Comparison of ENCODE assay signal across 8 mouse cellular contexts in the genomic region with DNA sequence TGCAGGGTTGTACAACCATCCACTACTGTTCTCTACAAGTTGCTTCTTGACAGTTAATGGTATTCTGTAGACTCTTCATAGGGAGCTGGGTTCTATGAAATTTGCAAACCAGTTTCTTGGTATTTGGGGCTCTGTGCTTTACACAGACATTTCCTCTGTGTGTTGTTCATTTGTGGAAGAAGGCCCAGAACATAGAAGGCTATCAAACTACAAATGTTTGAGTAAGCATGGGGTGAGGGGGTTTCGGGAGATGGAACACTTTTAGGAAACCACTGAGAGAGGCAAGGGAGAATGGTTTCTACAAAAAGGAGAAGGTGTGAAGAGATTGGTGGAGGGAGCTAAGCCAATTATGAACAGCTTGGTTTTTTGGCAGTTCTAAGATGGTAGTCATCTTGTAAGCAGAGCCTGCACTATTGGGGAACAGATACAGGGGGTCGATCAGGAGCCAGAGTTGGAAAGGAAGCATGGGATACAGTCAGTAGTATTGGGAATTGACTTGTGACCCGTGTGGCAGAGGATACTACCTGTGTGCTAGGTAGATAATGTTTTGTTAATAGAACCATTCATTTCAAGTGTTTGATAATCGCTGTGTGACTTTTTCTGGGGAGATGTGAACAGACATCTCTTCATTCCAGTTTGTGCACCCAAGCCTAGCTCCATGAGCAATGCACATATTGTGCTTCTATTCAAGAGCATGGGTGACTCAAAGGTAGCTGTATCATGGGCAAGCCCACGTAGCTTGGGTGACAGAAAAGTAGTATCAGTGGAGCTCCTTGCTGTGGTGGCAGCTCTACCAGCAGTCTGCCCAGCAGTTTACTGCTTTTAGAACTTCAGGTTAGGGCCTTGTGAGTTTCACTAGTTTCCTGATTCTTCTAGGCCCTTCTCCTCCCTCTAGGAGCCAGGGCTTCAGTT. TPM values are rescaled to one million over a fixed set of nuclear protein-coding genes. Genes with fewer than 3 reads are reported as not detected.
DNase-seq lines count a peak whose midpoint lies in the region; ATAC-seq and TF ChIP-seq lines count a peak whose summit lies in the region.

No protein-coding gene starts in this region.

- H3K4me2 ChIP-seq in heart, embryonic 16.5 days (ENCODE audit: low read depth, low read length), result peak overlapping the region; percentile 82
- peak overlapping the region; percentile 88 for H3K4me2 ChIP-seq in limb, embryonic 15.5 days
- H3K4me2 ChIP-seq in stomach, postnatal 0 days (replicated peaks; ENCODE audit: low read depth), result peak overlapping the region; percentile 90

- no peak for TF ChIP-seq CTCF in embryonic fibroblast, embryonic 13.5 days (IDR thresholded peaks at IDR 0.05; ENCODE audit: borderline replicate concordance, insufficient read depth, low read length)
- no peak for TF ChIP-seq CTCF in stomach, postnatal 0 days (IDR thresholded peaks at IDR 0.05; ENCODE audit: low read depth)

- H3K27me3 ChIP-seq in heart, embryonic 16.5 days (ENCODE audit: control insufficient read depth, insufficient read depth, low read length), result no peaks in the 10 kb centered on the region
- H3K27me3 ChIP-seq in limb, embryonic 15.5 days, result no peaks in the 10 kb centered on the region
- no peaks in the 10 kb centered on the region for H3K27me3 ChIP-seq in stomach, postnatal 0 days (ENCODE audit: control insufficient read depth, insufficient read depth, low read length)

- ATAC-seq in heart, embryonic 16.5 days (replicated peaks; ENCODE audit: extremely low read depth, insufficient read depth, low FRiP score), result no peak
- ATAC-seq in limb, embryonic 15.5 days (ENCODE audit: insufficient number of reproducible peaks, low FRiP score, low TSS enrichment, low read depth), result no peak
- no peak for ATAC-seq in stomach, postnatal 0 days (ENCODE audit: low FRiP score, low TSS enrichment)

- no peaks in the 10 kb centered on the region for H3K9me3 ChIP-seq in heart, embryonic 16.5 days (replicated peaks; ENCODE audit: control insufficient read depth, low read length)
- no peaks in the 10 kb centered on the region for H3K9me3 ChIP-seq in ES-E14 (ENCODE audit: control insufficient read depth, insufficient read depth, low read depth, low read length)
- no peaks in the 10 kb centered on the region for H3K9me3 ChIP-seq in limb, embryonic 15.5 days
- H3K9me3 ChIP-seq in stomach, postnatal 0 days (ENCODE audit: control insufficient read depth, low read length), result no peaks in the 10 kb centered on the region

- peak overlapping the region; percentile 96 for H3K4me3 ChIP-seq in heart, embryonic 16.5 days (ENCODE audit: low read length)
- peak overlapping the region; percentile 84 to 99 for H3K4me3 ChIP-seq in ES-E14 (ENCODE audit: insufficient read depth in 1 of 2, low read depth in 1 of 2, low read length in 2 of 2, poor library complexity in 1 of 2, severe bottlenecking in 1 of 2)
- H3K4me3 ChIP-seq in embryonic fibroblast, embryonic 13.5 days (ENCODE audit: insufficient read depth, low read length), result peak overlapping the region; percentile 85
- peak overlapping the region; percentile 92 for H3K4me3 ChIP-seq in limb, embryonic 15.5 days
- peak overlapping the region; percentile 85; the same call in 1 of the 2 replicates for H3K4me3 ChIP-seq in stomach, postnatal 0 days (ENCODE audit: low read depth, low read length)

- no peak overlapping the region for H3K27ac ChIP-seq in heart, embryonic 16.5 days (ENCODE audit: low read length)
- no peak overlapping the region for H3K27ac ChIP-seq in ES-E14 (ENCODE audit: insufficient read depth, low read depth, low read length, poor library complexity, severe bottlenecking)
- no peak overlapping the region for H3K27ac ChIP-seq in embryonic fibroblast, embryonic 13.5 days (ENCODE audit: insufficient read depth, low read length)
- no peak overlapping the region for H3K27ac ChIP-seq in limb, embryonic 15.5 days
- no peak overlapping the region for H3K27ac ChIP-seq in stomach, postnatal 0 days (replicated peaks)

- no peak for TF ChIP-seq POLR2A in embryonic fibroblast, embryonic 13.5 days (IDR thresholded peaks at IDR 0.05; ENCODE audit: low read depth, low read length)

- peak overlapping the region; percentile 89; the same call in 1 of the 2 replicates for H3K9ac ChIP-seq in heart, embryonic 16.5 days (ENCODE audit: low read length)
- H3K9ac ChIP-seq in ES-E14 (ENCODE audit: insufficient read depth, low read depth, low read length, poor library complexity, severe bottlenecking), result peak overlapping the region; percentile 96
- no peak overlapping the region for H3K9ac ChIP-seq in limb, embryonic 15.5 days
- no peak overlapping the region for H3K9ac ChIP-seq in stomach, postnatal 0 days (ENCODE audit: low read length)

- TF ChIP-seq EP300 in stomach, postnatal 0 days (optimal IDR thresholded peaks at IDR 0.05), result no peak

- in situ Hi-C loops in ES-E14 (cut with MboI; ENCODE audit: low sequenced_read_pairs in 2 of 2, unreplicated experiment in 2 of 2), result no loop called here

- WGBS in heart, embryonic 16.5 days, result 67% methylated on average over 5 of the region's 5 CpGs
- 65% methylated on average over 5 of the region's 5 CpGs for WGBS in limb, embryonic 15.5 days
- 65% methylated on average over 5 of the region's 5 CpGs for WGBS in stomach, postnatal 0 days

- H3K36me3 ChIP-seq in heart, embryonic 16.5 days (ENCODE audit: control insufficient read depth, insufficient read depth), result no peaks in the 10 kb centered on the region; the same call in 1 of the 2 replicates
- no peaks in the 10 kb centered on the region for H3K36me3 ChIP-seq in ES-E14 (ENCODE audit: control insufficient read depth, insufficient read depth, low read length, poor library complexity, severe bottlenecking)
- H3K36me3 ChIP-seq in limb, embryonic 15.5 days, result peaks cover 2% of the 10 kb centered on the region; the same call in 1 of the 2 replicates
- no peaks in the 10 kb centered on the region for H3K36me3 ChIP-seq in stomach, postnatal 0 days (ENCODE audit: control insufficient read depth, insufficient read depth, low read length)

- no peak for DNase-seq in heart, adult 11 months
- no peak for DNase-seq in ES-E14 (ENCODE audit: low read depth, low spot score)
- no peak for DNase-seq in stomach, postnatal 0 days (ENCODE audit: low spot score)
- no peak for DNase-seq in gastrocnemius, postnatal 25 days
- no peak for DNase-seq in layer of hippocampus, adult 8-10 months (ENCODE audit: low spot score in 2 of 2)

- peaks cover 13% of the 10 kb centered on the region for H3K4me1 ChIP-seq in heart, embryonic 16.5 days (ENCODE audit: control insufficient read depth, insufficient read depth, low read length)
- H3K4me1 ChIP-seq in ES-E14 (ENCODE audit: control insufficient read depth in 2 of 2, insufficient read depth in 2 of 2, low read length in 2 of 2, poor library complexity in 1 of 2), result peaks cover 1 to 6% of the 10 kb centered on the region in 2 experiments; a peak in 3 of 4 replicates
- peaks cover 4% of the 10 kb centered on the region for H3K4me1 ChIP-seq in embryonic fibroblast, embryonic 13.5 days (ENCODE audit: control insufficient read depth, insufficient read depth, low read length)
- peaks cover 13% of the 10 kb centered on the region for H3K4me1 ChIP-seq in limb, embryonic 15.5 days
- H3K4me1 ChIP-seq in stomach, postnatal 0 days (replicated peaks; ENCODE audit: control insufficient read depth, insufficient read depth), result no peaks in the 10 kb centered on the region; the same call in 1 of the 2 replicates

TF ChIP-seq in ES-E14, 5 proteins besides CTCF, POLR2A, EP300 and RAD21:
- TF ChIP-seq ZC3H11A (IDR thresholded peaks at IDR 0.05; ENCODE audit: borderline replicate concordance, low read depth, low read length) (no peak), MAFK (IDR thresholded peaks at IDR 0.05; ENCODE audit: insufficient read depth, low read depth, low read length) (no peak), CHD2 (IDR thresholded peaks at IDR 0.05; ENCODE audit: low read depth, low read length) (no peak), ZNF384 (IDR thresholded peaks at IDR 0.05; ENCODE audit: low read depth, low read length) (no peak), HCFC1 (IDR thresholded peaks at IDR 0.05; ENCODE audit: borderline replicate concordance, insufficient read depth, low read length) (no peak)
TF ChIP-seq in ES-E14: peak in this region for 0.

RNA-seq across cellular contexts. Expression of gene Naf1, which starts 1.8 kb away (rescaled TPM):
- polyA plus RNA-seq in heart, embryonic 16.5 days (2015; fragmentation: Nextera tagmentation; extraction: Ambion mirVana), result 1.8 and 1.9 TPM in 2 replicates
- 11.7 and 13.7 TPM in 2 replicates for total RNA-seq in ES-E14 (2012; rRNA removed)
- 15.4 and 16.0 TPM in 2 replicates for polyA plus RNA-seq in embryonic fibroblast, embryonic 13.5 days (2011; ENCODE audit: insufficient read length, low read depth, missing spikeins)
- 1.9 and 2.5 TPM in 2 replicates for polyA plus RNA-seq in limb, embryonic 15.5 days (2015; fragmentation: Nextera tagmentation; extraction: Ambion mirVana)
- 2.1 and 2.3 TPM in 2 replicates for polyA plus RNA-seq in stomach, postnatal 0 days (2015; fragmentation: Nextera tagmentation; extraction: Ambion mirVana)
- 1 to 10 TPM; 2.8 to 2.9 TPM for total RNA-seq in gastrocnemius, postnatal 25 days (2021)
- 10 to 100 TPM; 12.7 to 15.4 (median 13.7) TPM for total RNA-seq in layer of hippocampus, adult 8-10 months (2022)

Comparison
In these comparisons a context has a peak if more than half of its experiments do, and no peak if none do; other contexts are left out.
1. H3K9ac ChIP-seq: peak in heart, embryonic 16.5 days (single experiment) and ES-E14 (single experiment); none in limb, embryonic 15.5 days (single experiment) and stomach, postnatal 0 days (single experiment).
2. Peak in every context shown above with its lines, with median percentiles within 50 percentile points of each other: H3K4me2 ChIP-seq and H3K4me3 ChIP-seq.